Mouse (Mus musculus) left cerebral cortex, postnatal 25 days (tissue): ENCODE data around the gene Pde6c. TPM values are rescaled to one million over a fixed set of nuclear protein-coding genes. Genes with fewer than 3 reads are reported as not detected.

Source experiments
- DNase-seq, 2 experiments: peaks; one replicate each; pipeline ENCODE4 v3.0.0; 2022; ENCODE audit warnings: low spot score in 2 of 2, mixed read lengths in 1 of 2
- intact Hi-C: fragments of 180-260 bp; cut with DNase I; formaldehyde crosslinking; loops from one replicate; pipeline ENCODE4 v1.15.1; 2025
- total RNA-seq, 2 experiments: library from RNA; stranded (reverse); gene quantifications; 2 replicates each; pipeline ENCODE4 v1.2.3; 2021

The Pde6c gene
- total RNA-seq: under 1 TPM; 0.34 to 0.69 TPM

DNA sequence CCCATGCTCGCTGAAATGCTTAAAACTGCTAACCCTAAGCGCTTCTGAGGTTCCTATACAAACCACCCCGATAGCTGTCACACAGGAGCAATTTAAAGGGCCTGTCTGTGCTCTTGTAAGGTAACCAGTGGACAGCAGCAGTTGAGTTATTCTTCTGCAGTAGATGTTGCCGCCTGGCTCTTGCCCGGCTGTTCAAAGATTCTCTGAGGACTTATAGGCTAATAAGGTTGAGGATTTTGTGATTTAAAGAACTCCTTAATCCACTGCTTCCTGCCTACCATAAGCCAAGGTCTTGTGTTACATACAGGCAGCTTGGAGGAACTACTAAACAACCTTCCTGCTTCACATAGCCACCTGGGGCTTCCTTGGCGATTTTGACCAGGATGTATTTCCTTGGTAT lies at the start of gene Pde6c:
TSS of gene Pde6c (plus strand) at position 301 of the 400 bp plus-strand sequence.
- intact Hi-C loops: no loop called here
- no peak for DNase-seq

DNA sequence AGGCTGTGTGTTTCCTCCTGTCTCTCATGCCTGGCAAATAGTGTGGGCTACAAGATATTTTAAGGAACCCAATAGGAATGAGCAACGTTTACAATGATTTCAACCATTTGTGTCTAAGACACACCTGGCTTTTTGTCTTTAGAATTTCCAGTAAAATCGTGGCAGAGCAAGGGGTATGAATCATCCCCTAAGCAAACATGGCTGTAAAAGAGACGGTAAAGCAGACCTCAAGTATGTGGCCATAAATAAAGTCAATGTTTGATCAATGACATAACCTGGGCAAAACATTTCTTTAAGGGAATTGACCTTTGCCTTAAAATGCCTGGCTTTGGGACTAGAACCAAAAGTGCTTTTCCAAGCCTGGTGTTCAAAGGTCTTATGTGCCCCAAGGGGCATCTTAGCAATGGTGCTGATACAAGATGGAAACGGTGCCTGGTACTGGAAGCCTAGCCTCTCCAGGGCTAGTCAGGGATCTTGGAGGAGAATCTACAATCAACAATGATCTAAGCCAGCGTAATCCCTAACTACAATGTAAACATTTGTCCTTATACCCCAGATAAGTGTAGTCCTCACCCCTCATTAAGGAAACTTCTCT lies 49.6 kb upstream of the Pde6c start:
- intact Hi-C loops: no loop called here
- DNase-seq: no peak

DNA sequence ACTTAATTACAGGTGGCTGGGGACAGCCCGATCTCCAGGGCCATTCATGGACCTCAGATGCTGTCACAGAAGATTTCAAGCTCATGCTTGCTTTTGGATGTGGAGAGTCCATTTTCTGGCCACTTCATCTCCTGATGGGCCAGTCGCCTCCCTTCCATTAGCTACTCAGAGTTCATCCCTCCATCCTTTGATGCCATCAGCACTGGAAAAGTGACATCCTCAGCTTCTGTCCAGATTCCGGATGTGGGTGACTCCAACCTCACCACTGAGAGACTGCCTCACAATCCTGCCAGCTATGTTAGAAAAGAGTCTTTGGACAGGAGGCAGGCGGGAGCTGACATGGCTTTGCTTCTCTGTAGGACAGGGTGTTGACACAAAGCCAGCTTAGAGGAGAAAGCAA lies 46.7 kb upstream of the Pde6c start:
- intact Hi-C loops: no loop called here
- DNase-seq: no peak

DNA sequence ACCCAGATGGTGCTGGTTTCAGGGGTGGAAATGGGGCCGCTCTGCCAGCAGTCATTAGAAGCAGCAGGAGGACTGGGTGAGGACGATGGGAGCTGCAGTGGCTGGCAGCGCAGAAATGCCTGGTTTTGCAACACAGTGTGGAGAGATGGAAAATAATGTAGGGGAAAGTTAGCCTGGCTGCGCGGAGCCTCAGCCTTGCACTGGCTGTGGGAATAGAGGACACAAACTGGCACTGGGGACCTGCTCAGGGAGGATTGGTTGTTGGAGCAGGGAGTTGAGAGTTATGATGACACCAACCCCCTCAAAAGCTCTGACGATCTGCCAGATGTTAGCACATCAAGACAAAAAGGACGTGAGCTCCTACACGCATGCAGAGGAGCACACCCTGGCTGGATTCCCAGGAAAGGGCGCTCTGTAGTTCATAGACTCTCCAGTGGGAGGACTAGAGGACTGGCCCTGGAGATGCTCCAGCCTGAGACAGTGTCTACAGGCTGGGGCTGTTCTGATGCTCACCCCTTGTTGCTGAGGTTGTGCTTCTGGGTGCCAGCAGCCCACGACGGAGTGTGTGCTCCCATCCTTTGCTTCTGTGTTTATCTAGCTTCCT lies 45.5 kb upstream of the Pde6c start:
- peak; percentile 23 to 40 for DNase-seq
- intact Hi-C loops: no loop called here

DNA sequence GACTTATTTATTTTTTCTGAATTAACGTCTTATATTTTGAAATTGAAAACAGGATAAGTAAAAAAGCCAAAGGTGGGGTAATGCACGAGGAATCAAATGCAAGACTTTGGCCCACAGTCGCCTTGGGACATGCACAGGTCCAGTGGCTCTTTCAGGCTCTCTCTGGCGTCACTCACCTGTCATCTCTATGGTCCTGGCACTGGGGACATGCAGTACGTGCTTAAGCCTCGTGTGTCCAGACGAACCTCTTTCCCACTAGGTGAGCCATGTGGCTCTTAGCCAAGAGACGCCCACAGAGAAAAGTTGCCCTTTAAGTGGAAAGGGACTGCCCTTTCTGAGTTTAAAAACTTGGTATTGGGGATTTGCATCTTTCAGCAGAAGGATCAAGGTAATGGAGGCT lies 43.2 kb upstream of the Pde6c start:
- intact Hi-C loops: no loop called here
- no peak for DNase-seq

DNA sequence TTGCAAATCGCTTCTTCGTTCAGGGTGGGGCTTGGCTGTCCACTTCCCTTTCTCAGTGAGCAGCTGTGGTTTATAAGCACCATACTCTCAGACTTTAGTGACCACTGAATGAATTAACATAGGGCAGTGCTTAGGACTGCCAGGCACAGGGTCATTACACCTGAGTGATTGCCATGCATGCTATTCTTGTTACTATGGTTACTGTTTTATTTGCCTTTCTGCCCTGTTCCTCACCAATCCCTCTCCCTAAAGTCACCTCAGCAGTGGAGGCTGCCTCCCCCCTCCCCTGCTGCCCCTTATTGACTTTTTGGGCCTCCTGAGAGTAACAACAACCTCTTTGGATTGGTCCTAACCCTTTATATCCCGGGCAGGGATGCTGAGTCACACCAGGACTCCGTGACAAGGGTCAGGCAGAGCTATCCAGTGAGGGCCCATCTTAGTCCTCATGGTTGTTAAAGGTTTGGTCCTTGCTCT lies 41.0 kb upstream of the Pde6c start:
- intact Hi-C loops: no loop called here
- no peak for DNase-seq

DNA sequence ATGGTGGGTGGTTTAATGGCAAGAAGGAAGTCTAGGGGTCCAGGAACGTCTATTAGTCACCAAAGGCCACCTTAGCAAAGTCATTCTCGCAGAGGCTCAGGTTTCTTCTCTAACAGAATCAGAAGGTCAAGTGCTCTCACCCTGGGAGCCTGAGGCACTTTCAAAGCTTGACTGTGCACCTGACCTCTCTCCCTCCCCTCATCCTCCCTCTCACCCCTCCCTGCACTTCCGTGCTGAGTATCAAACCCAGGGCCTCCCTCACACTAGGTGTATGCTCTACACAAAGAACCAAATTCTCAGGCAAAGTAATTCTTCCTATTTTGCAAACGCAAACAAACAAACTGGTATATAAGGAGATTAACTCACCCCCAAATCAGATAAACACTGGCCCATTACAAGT lies 36.4 kb upstream of the Pde6c start:
- intact Hi-C loops: no loop called here
- no peak for DNase-seq

DNA sequence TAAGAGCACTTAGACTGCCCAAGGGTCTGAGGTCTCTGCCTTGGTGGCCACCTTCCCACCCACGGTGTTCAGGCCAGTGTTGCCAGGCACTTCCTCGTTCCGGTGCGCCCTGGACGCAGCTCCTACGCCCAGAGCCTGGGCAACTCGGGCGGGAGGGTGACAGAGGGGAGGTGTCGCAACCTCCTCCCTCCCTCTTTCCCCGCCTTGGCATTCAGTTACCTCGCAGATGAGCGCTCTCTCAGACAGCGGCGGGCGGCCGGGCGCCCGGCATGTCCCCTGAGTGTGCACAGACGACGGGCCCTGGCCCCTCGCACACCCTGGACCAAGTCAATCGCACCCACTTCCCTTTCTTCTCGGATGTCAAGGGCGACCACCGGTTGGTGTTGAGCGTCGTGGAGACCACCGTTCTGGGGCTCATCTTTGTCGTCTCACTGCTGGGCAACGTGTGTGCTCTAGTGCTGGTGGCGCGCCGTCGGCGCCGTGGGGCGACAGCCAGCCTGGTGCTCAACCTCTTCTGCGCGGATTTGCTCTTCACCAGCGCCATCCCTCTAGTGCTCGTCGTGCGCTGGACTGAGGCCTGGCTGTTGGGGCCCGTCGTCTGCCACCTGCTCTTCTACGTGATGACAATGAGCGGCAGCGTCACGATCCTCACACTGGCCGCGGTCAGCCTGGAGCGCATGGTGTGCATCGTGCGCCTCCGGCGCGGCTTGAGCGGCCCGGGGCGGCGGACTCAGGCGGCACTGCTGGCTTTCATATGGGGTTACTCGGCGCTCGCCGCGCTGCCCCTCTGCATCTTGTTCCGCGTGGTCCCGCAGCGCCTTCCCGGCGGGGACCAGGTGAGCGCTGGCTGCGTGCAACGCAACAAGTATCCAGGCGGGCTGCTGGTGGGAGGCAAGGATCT lies 35.5 kb upstream of the Pde6c start, which contains the start of gene Ffar4:
TSS of gene Ffar4 (plus strand) at position 214 of the 901 bp plus-strand sequence.
- intact Hi-C loops: no loop called here
- peak in 1 of 2 experiments; percentile 2 for DNase-seq

DNA sequence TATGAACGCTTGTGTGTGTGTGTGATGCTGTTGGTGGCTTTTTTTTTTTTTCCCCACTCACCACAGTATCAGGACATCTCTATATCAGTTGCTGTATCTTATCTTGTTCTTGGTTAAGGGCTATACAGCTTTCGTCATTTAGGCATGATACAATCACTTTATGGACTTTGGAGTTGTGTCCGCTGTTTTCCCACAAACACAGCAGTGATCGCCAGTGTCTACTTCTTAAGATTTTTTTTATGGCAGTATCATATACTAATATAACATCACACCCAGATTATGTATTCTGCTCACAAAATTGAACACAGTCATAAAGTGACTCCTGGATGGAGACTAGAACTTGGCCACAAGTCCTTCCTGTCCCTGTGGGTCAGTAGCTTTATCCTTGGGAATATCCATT lies 24.7 kb upstream of the Pde6c start:
- intact Hi-C loops: no loop called here
- DNase-seq: no peak

DNA sequence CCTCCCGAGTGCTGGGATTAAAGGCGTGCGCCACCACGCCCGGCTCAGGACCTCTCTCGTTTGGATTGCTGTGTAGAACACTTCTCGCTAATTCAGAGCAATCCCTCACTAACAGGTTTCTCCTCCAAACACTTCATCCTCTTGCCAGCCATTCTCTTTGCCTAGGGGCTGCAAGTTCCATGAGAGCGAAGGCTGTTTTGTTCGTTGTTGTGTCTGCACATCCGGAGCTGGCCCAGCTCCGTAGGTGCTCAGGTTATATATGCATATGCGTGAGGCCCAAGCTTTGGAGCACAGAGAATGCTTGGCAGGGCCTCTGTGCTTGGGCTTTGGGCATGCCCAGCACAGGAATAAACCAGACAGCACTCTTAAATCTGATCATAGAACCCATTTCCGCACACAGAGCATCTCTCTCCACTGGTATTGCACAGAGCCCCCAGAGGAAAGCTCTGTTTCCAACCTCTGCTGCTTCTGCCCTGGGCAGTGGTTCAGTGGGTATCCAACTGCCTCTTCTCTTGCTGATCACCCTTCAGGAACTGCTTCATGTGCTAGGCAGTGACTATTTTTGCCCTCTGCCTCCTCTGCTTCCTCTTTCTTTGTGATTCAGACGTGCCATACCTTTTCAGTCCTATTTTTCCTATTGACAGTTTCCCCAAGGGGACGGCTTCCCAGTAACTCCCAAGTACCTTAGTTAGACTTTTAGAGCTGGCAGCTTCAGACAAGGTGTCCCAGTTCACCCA lies 22.9 kb upstream of the Pde6c start:
- DNase-seq: no peak
- intact Hi-C loops: no loop called here

DNA sequence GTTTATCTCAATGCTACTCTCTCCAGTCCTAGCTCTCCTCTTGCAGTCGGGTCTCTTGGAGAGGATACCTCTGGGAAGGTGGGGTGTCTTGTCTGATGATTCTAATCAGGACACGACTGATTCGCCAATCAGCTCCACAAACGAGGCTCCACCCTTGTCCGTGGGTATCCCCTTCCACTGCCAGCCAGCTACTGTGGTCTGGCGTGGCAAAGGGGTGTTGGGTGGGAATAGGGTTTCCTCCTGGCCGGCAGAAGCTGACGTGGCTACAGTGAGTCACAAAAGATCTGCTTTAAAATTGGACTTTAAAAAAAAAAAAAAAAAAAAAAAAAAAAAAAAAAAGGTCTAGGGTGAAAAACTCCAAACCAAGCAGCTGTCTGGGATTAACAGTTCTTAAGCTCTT lies 21.5 kb upstream of the Pde6c start:
- intact Hi-C loops: no loop called here

DNA sequence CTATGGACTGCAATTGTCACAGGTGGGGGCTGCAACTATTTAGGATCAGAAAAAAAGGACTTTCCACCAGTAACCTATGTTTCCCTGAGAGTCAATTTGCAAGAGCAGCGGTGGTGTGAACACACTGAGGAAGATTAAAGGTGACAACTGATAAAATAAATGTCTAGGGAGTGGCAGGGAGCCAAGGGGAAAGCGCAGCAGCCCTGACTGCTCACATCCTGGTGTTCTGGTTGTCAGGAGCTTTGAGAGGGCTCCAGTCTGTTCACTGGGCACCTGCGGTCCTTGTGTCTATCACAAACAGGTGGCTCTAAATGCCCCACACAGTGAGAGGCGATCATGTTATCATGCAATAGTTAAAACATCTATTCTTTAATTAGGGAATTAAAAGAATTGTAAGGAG lies 20.0 kb upstream of the Pde6c start:
- intact Hi-C loops: no loop called here
- DNase-seq: no peak

More for the DNA sequence above, 21.5 kb upstream of the Pde6c start:
- DNase-seq: no peak

DNA sequence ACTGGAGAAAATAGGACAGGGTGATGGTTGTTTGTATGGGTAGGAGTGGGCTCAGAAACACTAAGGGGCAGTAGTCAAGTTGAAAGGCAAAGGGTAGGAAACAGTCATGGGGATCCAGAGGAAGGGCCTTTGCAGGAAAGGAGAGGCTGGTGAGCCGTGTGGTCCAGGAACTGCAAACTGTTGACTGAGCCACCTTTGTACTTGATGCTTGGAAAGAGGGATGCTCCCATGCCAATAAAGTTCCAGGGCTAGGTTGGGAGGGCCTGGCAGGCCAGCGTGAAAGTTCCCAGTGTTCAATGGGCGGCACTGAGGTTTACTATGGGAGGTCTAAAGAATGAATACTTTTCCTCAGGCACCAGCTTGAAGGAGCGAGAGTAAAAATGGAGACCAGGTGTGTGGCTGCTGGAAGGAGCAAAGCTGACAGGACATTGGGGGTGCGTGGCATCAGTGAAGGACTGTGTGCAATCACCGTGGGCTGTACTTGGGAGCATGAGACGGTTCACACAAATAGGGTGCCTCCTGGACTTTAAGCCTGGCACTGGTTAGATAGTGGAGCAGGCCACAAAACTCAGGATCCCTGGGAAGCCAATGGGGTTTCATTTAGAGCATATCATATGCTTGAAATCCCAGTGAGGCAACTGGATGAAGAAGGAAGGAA lies 17.6 kb upstream of the Pde6c start:
- DNase-seq: no peak
- intact Hi-C loops: no loop called here

DNA sequence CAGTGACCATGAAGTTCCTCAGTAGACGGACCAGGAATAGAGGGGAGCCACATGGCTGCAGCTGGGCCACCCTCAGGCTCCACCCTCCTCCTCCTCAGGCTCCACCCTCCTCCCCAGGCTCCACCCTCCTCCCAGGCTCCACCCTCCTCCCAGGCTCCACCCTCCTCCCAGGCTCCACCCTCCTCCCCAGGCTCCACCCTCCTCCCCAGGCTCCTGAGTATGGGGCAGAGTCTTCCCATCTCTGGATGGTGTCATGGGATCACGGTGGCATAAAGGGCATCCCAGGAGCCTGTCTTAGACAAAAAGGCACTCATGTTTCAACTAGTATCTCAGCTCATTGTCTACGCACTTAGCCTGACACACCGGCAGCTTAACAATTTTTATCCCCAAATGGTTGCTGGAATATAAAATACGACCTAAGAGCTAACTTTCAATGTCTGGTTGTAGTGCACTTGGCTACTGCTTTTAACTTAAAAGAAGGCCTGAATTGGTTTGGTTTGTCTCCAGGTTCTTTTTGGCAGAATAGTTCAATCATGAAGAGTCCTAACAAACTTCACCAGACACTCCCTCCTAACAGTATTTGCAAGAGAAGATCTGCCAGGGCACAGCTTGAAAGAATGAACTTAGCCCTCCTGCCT lies 12.3 kb upstream of the Pde6c start:
- intact Hi-C loops: no loop called here
- no peak for DNase-seq

DNA sequence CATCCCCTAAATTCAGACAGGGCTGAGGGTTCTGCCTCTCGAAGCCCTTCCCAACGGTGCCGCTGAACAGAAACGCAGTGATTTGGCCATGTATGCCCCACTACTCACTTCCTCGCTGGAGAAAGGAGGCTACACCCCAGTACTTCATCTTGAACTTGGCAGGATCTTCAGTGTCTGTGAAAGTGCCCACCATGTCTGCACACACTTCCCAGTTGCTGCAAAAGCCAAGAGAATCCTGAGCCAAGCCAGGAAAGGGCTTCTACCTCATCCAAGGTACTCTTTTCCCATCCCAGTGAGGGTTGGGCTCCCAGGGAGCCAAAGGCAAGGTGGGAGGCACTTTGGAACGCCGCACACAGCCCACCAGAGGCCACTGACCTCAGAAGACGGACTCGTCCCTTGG lies 8.7 kb upstream of the Pde6c start:
- no peak for DNase-seq
- intact Hi-C loops: no loop called here

DNA sequence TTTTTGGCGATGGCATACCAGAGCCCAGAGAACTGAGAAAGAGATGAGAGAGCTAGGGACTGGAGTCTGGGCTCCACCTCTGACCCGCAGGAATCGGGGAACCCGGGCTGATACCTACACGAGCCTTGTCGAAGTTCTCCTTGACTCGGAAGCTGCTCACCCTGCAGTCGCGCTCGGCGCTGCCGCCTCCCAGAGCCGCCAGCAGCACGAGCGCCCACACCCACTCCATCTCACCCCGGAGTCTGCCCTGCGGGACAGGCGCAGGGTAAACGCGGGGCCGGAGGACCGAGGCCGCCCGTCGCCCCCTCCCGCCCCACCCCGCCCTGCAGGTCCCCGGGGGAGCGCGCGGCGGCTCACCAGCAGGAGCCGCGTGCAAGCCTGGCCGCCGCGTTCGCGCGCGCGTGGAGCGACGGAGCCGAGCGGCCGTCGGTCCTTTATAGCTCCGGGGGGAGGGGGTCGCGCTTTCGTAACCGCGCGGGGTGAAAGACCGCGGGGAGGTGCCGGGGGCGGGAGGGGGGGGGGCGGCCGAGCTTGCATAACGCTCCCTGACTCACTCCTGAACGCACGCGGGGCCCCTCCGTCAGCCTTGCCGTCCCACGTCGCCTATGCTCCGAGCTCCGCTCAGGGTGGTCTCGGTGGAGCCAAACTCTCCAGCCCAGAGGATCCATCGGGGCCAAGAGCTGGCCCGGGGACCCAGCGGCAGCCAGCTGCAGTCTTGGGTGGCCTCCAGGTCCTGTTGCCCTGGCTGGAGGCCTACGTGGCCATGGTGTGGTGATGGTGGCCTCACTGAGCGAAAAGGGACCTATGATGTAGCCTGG lies 8.0 kb upstream of the Pde6c start:
- intact Hi-C loops: no loop called here
- peak; percentile 15 to 18 for DNase-seq

DNA sequence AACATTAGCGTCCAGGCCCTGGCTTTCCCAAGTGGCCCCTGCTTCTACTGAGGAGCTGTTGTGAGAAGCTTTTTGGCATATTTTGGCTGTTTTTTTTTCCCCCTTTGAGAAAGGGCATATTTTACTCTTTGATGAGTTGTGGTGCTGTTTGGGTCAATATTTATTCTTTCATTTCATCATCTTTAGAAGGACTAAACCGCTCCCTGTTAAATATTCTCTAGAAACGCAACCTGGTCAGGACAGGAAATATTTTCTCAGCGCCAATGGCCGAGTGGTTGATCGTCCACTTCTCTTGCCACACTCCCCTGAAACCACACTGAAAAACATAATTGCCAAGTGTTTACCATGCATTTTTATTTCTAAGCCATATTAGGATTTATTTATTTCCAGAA lies 7.4 kb upstream of the Pde6c start, which contains the start of gene Rbp4:
TSS of gene Rbp4 (minus strand) at position 63 of the 392 bp plus-strand sequence.
- intact Hi-C loops: no loop called here
- DNase-seq: no peak

DNA sequence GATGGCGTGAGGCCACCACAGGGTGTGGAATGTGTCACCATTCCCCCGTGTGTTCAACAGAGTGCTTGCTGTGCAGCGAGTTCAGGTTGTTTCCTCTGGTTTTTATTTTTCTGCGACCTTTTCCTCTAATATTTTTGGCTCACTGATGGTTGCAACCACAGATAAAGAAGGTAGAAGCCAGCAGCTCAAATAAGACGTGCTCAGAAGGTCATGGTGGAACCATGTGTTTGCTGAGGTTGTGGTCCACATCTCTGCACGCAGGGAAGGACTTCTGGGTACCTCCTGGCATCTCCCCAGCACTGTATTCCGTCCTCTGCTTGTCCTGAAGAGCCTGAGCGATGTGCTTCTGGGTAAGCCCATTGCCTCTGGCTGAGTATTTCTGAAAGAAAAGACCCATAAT lies 5.9 kb upstream of the Pde6c start:
- intact Hi-C loops: no loop called here
- DNase-seq: no peak
